Mouse (Mus musculus) lung, postnatal 0 days (tissue): Measurements from ENCODE around the gene Rgs16. TPM values are rescaled to one million over a fixed set of nuclear protein-coding genes. Genes with fewer than 3 reads are reported as not detected.

Experiments
- ATAC-seq: fragments of 200-750 bp; cut with Nextera tagmentation; 2 replicates; pipeline ENCODE4 v1.8.0; 2017; ENCODE audit warnings: moderate library complexity
- DNase-seq: peaks from one replicate; pipeline ENCODE4 v3.0.0-alpha.2; 2016; ENCODE audit warnings: low spot score
- H3K27ac ChIP-seq: fragments of 300-500 bp; sonication (generic); 2 replicates; pipeline ENCODE4 v1.5.1; 2014; ENCODE audit warnings: antibody characterized with exemption, mild to moderate bottlenecking, low read length, mixed read lengths
- H3K27me3 ChIP-seq: fragments of 300-500 bp; sonication (generic); replicated peaks from 2 replicates; pipeline ENCODE4 v1.6.1; 2014; ENCODE audit warnings: low read length, mixed read lengths; ENCODE audit not compliant: insufficient read depth
- H3K36me3 ChIP-seq: fragments of 300-500 bp; sonication (generic); 2 replicates; pipeline ENCODE4 v1.6.1; 2014; ENCODE audit warnings: low read length, mixed read lengths; ENCODE audit not compliant: insufficient read depth
- H3K4me1 ChIP-seq: fragments of 300-500 bp; sonication (generic); 2 replicates; pipeline ENCODE4 v1.6.1; 2014; ENCODE audit warnings: antibody characterized with exemption, low read depth, low read length, mixed read lengths; ENCODE audit not compliant: insufficient read depth
- H3K4me2 ChIP-seq: fragments of 300-500 bp; sonication (generic); replicated peaks from 2 replicates; pipeline ENCODE4 v1.6.1; 2014; ENCODE audit warnings: low read depth, mild to moderate bottlenecking, low read length, moderate library complexity, mixed read lengths
- H3K4me3 ChIP-seq: fragments of 300-500 bp; sonication (generic); 2 replicates; pipeline ENCODE4 v1.5.1; 2014; ENCODE audit warnings: low read depth, low read length
- H3K9ac ChIP-seq: fragments of 300-500 bp; sonication (generic); replicated peaks from 2 replicates; pipeline ENCODE4 v1.6.1; 2014; ENCODE audit warnings: low read depth, mild to moderate bottlenecking
- H3K9me3 ChIP-seq: fragments of 300-500 bp; sonication (generic); 2 replicates; pipeline ENCODE4 v1.6.1; 2016; ENCODE audit warnings: low read length, mixed read lengths
- CTCF ChIP-seq: IDR thresholded peaks from 2 replicates; pipeline ENCODE4 v1.5.1; 2016; ENCODE audit warnings: antibody characterized with exemption, mild to moderate bottlenecking
- EP300 ChIP-seq: IDR thresholded peaks from 2 replicates; pipeline ENCODE4 v1.6.1; 2016; ENCODE audit warnings: antibody characterized with exemption, mild to moderate bottlenecking, control low read depth
- WGBS: fragments of 180-500 bp; shearing (Covaris S2); extraction: QIAGEN DNeasy Blood & Tissue Kit; methylation state at CpG from one replicate; pipeline ENCODE4 v1.1.7; 2014; 5-methylcytosine and 5-hydroxymethylcytosine counted together
- polyA plus RNA-seq: library from polyadenylated mRNA; unstranded; fragments of >200 nt; fragmentation: Nextera tagmentation; extraction: Ambion mirVana; gene quantifications from 2 replicates; pipeline ENCODE4 v1.2.1, GENCODE M21; 2015

Gene Rgs16
- polyA plus RNA-seq, 1 experiment from 2014 or later: 3.8 TPM

DNA sequence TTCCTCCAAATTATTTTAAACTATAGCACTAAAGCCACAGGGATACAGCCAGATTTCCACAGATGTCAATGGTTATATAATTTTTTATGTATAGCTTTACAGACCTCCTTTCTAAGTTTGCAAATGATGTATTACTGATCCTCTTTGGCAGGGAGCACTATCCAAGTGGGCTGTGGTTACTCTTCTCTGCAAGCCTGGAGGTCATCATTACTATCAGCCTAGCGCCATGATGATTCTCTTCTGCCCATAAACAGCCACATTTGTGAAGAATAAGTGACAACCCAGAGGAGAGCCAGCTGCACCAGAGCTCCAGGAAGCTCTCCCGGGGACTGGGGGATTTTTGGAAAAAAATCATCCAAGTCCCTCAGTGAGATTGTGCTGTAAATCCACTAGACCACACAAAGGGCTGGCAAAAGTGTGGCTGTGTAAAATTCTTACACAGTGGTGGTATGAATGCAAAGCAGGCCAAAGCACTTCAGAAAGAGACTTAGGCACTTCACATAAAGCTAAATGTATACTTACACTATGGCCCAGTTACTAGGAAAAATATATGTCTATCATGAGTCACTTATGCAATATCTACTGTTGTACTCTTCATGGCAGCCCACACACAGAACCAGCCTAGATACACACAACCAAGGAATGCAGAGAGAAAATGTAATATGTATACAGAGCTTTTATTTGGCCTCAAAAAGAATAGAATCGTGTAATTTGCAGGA lies 28.4 kb upstream of the Rgs16 start:
- TF ChIP-seq EP300 (no peak), CTCF (no peak)
- DNase-seq: no peak
- no peak for ATAC-seq
- WGBS: 53% methylated on average over 3 of the region's 3 CpGs
- H3K4me3 ChIP-seq: no peak overlapping the region
- no peaks in the 10 kb centered on the region for H3K9me3 ChIP-seq
- H3K9ac ChIP-seq: no peak overlapping the region
- no peaks in the 10 kb centered on the region for H3K36me3 ChIP-seq
- no peak overlapping the region for H3K27ac ChIP-seq
- no peaks in the 10 kb centered on the region for H3K4me1 ChIP-seq
- H3K27me3 ChIP-seq: no peaks in the 10 kb centered on the region
- H3K4me2 ChIP-seq: no peak overlapping the region

DNA sequence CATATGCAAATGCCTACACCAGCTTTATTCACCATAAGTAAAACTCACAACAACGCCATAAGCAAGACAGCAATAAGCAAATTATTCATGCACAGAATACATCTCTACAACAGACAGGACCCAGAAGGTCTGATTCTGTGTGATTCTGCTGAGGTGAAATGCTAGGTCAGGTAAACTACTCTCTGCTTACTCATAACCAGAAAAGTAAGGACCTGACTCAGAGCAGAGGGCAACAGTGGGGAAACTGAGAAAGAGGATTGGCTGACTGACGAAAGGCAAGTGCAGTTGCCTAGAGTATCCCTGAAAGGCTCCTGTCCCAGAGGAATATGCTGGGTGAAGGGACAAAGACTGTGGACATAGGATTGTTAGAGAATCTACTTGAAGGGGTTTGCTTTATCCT lies 27.5 kb upstream of the Rgs16 start:
- Histone ChIP-seq H3K9ac (no peak overlapping the region), H3K4me1 (no peaks in the 10 kb centered on the region), H3K27me3 (no peaks in the 10 kb centered on the region), H3K27ac (no peak overlapping the region), H3K4me3 (no peak overlapping the region), H3K36me3 (no peaks in the 10 kb centered on the region), H3K4me2 (no peak overlapping the region), H3K9me3 (no peaks in the 10 kb centered on the region)
- no peak for ATAC-seq
- no peak for DNase-seq
- WGBS: 92% methylated on average over 2 of the region's 2 CpGs
- TF ChIP-seq EP300 (no peak), CTCF (no peak)

DNA sequence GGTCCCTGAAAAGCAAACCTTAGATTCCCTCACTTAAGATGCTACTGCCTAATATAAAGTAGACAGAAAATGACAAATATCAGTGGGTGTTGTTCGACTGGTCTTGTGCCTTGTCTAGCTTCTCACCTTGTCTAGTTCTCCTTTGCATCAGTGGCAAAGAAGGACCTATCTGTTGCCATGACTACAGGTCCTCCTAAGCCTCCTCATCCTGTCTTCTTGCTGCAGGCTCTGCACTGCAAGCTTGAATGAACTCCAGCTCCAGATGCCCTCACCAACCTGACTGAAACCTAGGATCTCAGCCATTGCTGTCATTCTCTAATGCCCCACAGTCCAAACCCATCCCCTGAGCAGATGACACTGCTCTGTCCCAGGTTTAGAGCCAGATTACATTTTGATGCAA lies 22.2 kb upstream of the Rgs16 start:
- H3K4me3 ChIP-seq: no peak overlapping the region
- TF ChIP-seq EP300 (no peak), CTCF (no peak)
- no peak overlapping the region for H3K4me2 ChIP-seq
- H3K27me3 ChIP-seq: no peaks in the 10 kb centered on the region
- WGBS: 72% methylated on average over 1 of the region's 1 CpGs
- ATAC-seq (no peak), DNase-seq (no peak)
- no peaks in the 10 kb centered on the region for H3K4me1 ChIP-seq
- no peaks in the 10 kb centered on the region for H3K36me3 ChIP-seq
- H3K9me3 ChIP-seq: no peaks in the 10 kb centered on the region
- H3K9ac ChIP-seq: no peak overlapping the region
- H3K27ac ChIP-seq: no peak overlapping the region

DNA sequence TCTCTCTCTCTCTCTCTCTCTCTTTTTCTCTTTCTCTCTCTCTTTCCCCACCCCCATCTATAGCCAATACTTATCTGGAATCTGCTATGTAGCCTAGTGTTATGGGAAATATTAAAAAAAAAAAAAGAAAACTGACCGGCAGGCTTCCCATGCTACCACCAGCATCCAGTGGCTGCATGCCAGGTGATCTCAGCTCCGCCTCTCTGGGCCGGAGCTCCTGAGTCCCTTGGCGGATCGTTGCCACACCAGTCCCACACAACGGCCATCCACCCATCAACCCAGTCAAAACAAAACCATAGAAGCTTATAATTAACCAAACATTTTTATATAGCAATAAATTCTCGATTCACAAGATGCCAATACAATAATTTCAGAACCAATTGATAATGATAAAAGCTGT lies 19.2 kb upstream of the Rgs16 start:
- no peaks in the 10 kb centered on the region for H3K4me1 ChIP-seq
- DNase-seq: no peak
- no peak overlapping the region for H3K4me3 ChIP-seq
- no peak for ATAC-seq
- TF ChIP-seq CTCF (no peak), EP300 (no peak)
- no peaks in the 10 kb centered on the region for H3K36me3 ChIP-seq
- H3K27ac ChIP-seq: no peak overlapping the region
- WGBS: 48% methylated on average over 7 of the region's 7 CpGs
- no peaks in the 10 kb centered on the region for H3K9me3 ChIP-seq
- H3K9ac ChIP-seq: no peak overlapping the region
- no peak overlapping the region for H3K4me2 ChIP-seq
- H3K27me3 ChIP-seq: no peaks in the 10 kb centered on the region

DNA sequence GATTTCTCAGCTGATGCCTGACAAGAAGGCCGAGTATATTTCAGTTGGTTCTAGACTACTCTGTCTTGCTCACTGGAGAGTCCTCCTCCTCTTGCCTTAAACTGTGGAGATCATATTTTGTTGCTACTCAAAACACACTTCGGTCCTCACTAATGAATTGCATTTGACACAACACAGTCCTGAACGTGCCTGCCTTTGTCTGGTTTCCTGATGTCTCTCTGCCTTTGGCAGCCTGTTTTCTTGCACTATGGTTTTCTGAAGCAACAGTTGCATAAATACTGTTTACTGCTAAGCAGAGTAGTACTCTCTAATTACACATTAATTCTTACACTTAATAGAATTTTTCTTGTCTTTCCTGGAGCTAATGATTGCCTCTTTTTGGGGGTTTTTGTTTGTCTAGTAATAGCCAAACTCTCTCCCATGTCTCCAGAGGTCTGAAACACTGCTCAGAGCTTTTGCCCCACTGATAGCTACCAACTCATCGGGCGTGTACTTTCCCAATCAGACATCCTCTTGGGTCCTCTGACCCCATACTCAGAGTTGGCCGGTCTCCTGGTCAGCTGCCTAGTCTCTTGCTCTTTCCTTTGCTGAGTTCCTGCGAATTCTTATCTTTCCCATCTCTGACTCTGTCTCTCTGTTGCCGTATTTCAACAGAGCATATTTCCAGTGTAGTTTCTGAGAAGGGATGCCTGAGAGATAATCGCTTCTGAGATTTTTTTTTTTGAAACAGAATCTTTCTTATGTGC lies 18.4 kb upstream of the Rgs16 start:
- H3K4me3 ChIP-seq: no peak overlapping the region
- peak; percentile 80 for ATAC-seq
- H3K4me2 ChIP-seq: no peak overlapping the region
- no peak overlapping the region for H3K27ac ChIP-seq
- H3K9ac ChIP-seq: no peak overlapping the region
- H3K27me3 ChIP-seq: no peaks in the 10 kb centered on the region
- TF ChIP-seq EP300: no peak
- no peak for TF ChIP-seq CTCF
- DNase-seq: peak; percentile 79
- no peaks in the 10 kb centered on the region for H3K4me1 ChIP-seq
- 64% methylated on average over 9 of the region's 9 CpGs for WGBS
- H3K36me3 ChIP-seq: no peaks in the 10 kb centered on the region
- H3K9me3 ChIP-seq: no peaks in the 10 kb centered on the region

DNA sequence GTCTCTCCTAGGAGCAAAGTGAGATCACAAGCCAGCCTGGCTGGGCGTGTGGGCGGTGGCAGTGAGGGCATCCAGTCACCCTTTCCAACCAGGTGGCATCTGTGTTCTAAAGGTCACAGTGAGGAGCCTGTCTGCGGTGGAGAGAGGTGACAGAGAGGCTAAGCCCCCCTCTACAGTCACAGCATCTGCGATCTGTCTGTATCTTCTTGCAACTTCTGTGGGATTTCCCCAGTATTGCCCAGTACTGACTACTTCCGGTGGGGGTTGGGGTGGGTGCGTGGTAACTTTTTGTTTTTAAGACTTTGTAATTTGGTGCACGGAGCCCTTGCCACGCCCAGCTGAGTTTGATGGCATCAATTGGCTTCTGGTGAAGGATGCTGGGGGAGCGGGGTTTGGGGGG lies 16.7 kb upstream of the Rgs16 start:
- no peak overlapping the region for H3K9ac ChIP-seq
- no peaks in the 10 kb centered on the region for H3K36me3 ChIP-seq
- no peak overlapping the region for H3K4me2 ChIP-seq
- DNase-seq (no peak), ATAC-seq (no peak)
- H3K4me1 ChIP-seq: no peaks in the 10 kb centered on the region
- WGBS: 77% methylated on average over 9 of the region's 9 CpGs
- H3K4me3 ChIP-seq: no peak overlapping the region
- TF ChIP-seq EP300: no peak
- no peak for TF ChIP-seq CTCF
- H3K27me3 ChIP-seq: no peaks in the 10 kb centered on the region
- no peaks in the 10 kb centered on the region for H3K9me3 ChIP-seq
- no peak overlapping the region for H3K27ac ChIP-seq
